Mouse (Mus musculus): ENCODE measurements at regions not wholly inside any gene's neighbourhood (a gene's known extent, or its start where the extent isn't known, plus 50 kb on each side); places are given as distances from the start of the nearest gene placed in this dataset.

- no peak for DNase-seq (ENCODE audit: low read depth, low spot score)
- 64% methylated on average over 4 of the region's 4 CpGs for WGBS
These were observed 229.8 kb downstream of the Trib2 start for GRCm38 (mm10) chr12:15586706-15587442.

GRCm38 (mm10) chr12:15585845-15586244, 230.9 kb downstream of the Trib2 start:
- WGBS: 73% methylated on average over 1 of the region's 1 CpGs
- no peak for DNase-seq (ENCODE audit: low read depth, low spot score)

DNA sequence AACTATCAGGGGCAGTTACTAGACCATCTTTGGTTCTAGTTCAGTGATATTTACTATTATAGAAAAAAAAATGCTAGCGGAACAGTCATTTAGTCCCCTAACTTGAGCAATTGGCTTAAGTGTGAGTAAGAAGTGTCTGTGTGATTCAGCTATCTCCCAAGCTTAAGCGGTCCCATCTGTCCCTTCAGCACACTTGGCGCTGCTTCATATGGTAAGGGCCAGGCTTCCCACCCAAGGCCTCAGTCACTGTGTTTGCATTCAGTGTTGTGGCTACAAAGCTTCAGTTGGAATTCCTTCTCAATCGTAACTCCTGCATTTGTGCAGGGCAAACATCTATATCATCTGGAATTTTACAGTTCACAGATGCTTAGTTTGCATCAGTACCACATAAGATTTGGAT, 232.0 kb downstream of the Trib2 start:
- WGBS: 88% methylated on average over 4 of the region's 4 CpGs
- no peak for DNase-seq (ENCODE audit: low read depth, low spot score)

- WGBS: 15% methylated on average over 4 of the region's 4 CpGs
- peak; percentile 33 for DNase-seq (ENCODE audit: low read depth, low spot score)
These were observed 250.0 kb downstream of the Trib2 start for GRCm38 (mm10) chr12:15566785-15567109.

DNA sequence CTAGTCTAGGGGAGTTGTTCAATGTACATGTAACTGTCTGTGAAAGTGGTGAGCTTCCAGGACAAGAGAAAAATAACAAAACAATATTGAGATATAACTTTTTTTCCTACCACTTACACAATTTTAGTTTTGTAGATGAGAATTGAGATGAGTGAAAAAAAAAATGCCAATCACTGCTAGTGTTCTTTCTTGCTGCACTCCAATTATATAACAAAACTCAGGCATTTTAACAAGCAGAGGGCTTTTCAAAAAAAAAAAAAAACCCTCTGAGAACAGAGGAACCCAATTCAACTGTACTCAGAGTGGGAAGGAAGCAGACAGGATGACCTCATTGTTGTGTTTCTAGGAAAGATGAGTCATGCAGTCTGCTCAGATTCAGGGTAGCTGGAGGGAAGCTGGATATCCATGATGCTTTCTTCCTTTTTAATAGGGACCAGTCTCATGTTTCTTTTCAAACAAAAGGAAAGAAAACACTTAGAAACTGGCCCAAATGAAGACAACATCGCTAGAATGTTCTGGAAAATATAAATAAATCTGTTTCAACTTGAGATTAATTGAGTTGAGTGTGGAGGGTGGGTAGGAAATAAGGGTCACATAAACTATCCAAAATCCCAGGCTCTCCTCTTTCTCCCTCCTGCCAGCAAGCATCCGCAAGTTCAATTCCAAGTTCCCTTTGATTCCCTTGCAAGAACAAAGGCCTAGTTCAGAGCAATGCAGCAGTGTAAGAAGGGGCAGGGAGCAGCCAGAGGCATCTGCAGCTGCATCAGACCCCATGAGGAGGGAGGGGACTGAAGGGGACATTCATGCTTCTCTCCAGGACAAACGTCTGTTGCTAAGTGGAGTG, 250.6 kb downstream of the Trib2 start:
- DNase-seq (ENCODE audit: low read depth, low spot score): no peak

GRCm38 (mm10) chr12:15562826-15563225, 253.9 kb downstream of the Trib2 start:
- 74% methylated on average over 4 of the region's 4 CpGs for WGBS
- DNase-seq (ENCODE audit: low read depth, low spot score): no peak

More for the DNA sequence above, 250.6 kb downstream of the Trib2 start:
- 17% methylated on average over 3 of the region's 3 CpGs for WGBS

- WGBS: 90% methylated on average over 6 of the region's 6 CpGs
- no peak for DNase-seq (ENCODE audit: low read depth, low spot score)
These were observed 261.3 kb downstream of the Trib2 start for GRCm38 (mm10) chr12:15555471-15555870.

DNA sequence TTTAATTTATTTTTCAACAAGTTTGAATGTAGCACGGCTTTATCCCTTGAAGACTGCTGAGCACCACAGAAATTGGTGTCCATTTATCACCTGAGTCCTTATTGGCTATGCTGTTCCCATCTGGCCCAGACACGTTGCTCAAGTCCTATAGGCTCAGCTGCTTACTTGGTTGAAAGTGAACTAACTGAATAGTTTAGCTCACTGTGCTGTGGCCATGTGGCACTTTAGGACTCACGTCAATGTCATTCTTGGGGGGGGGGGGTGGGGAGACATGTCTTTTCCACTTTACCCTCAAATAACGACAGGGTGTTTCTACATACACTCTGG, 263.1 kb downstream of the Trib2 start:
- 81% methylated on average over 4 of the region's 4 CpGs for WGBS
- no peak for DNase-seq (ENCODE audit: low read depth, low spot score)

DNA sequence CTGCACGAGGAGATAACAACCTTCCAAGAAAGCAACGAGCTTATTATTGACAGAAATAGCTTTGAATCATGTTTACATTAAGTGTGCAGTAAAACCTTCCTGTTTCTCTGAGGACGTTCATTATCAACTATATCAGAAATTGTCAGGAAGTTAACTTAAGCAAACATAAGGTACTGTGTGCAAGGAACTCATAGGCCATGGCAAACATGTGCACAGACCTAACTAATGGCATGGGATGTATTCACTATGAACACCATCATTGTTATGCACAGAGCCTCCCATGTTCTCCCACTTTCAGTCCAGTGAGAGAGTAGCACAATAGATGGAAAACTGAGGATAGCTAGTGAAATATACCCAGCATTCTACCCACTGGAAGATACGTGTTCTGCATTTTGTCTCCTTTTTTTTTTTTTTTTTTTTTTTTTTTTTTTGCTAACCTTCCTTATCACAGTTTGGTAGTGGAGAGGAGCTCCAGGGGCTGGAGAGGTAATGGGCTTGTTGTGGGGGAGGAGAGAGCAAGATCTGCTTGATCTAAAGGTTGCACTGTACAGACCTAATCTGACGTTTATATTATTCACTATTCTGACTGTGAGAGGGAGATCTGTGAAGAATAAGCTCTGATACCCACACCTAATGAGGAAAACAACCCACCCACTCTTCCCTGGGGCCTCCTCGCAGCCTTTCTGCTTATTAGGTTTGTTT, 263.6 kb downstream of the Trib2 start:
- DNase-seq (ENCODE audit: low read depth, low spot score): no peak
- WGBS: 38% methylated on average over 6 of the region's 6 CpGs

- 41% methylated on average over 2 of the region's 2 CpGs for WGBS
- no peak for DNase-seq (ENCODE audit: low read depth, low spot score)
These were observed 264.5 kb downstream of the Trib2 start for GRCm38 (mm10) chr12:15552210-15552609.

- no peak for DNase-seq (ENCODE audit: low read depth, low spot score)
- 61% methylated on average over 4 of the region's 4 CpGs for WGBS
These were observed 265.3 kb downstream of the Trib2 start for GRCm38 (mm10) chr12:15551281-15551900.

- 11% methylated on average over 1 of the region's 1 CpGs for WGBS
- peak; percentile 67 for DNase-seq (ENCODE audit: low read depth, low spot score)
These were observed 272.4 kb downstream of the Trib2 start for GRCm38 (mm10) chr12:15544351-15544750.

- WGBS: 69% methylated on average over 2 of the region's 2 CpGs
- no peak for DNase-seq (ENCODE audit: low read depth, low spot score)
These were observed 274.2 kb downstream of the Trib2 start for GRCm38 (mm10) chr12:15542486-15542885.

- WGBS: 87% methylated on average over 8 of the region's 8 CpGs
- no peak for DNase-seq (ENCODE audit: low read depth, low spot score)
These were observed 279.8 kb downstream of the Trib2 start for GRCm38 (mm10) chr12:15536852-15537368.

GRCm38 (mm10) chr12:15536247-15536646, 280.5 kb downstream of the Trib2 start:
- DNase-seq (ENCODE audit: low read depth, low spot score): no peak
- WGBS: 91% methylated on average over 5 of the region's 5 CpGs

- peak; percentile 29 for DNase-seq (ENCODE audit: low read depth, low spot score)
- under 1% methylated on average over 6 of the region's 6 CpGs for WGBS
These were observed 280.9 kb downstream of the Trib2 start for GRCm38 (mm10) chr12:15535822-15536221.

DNA sequence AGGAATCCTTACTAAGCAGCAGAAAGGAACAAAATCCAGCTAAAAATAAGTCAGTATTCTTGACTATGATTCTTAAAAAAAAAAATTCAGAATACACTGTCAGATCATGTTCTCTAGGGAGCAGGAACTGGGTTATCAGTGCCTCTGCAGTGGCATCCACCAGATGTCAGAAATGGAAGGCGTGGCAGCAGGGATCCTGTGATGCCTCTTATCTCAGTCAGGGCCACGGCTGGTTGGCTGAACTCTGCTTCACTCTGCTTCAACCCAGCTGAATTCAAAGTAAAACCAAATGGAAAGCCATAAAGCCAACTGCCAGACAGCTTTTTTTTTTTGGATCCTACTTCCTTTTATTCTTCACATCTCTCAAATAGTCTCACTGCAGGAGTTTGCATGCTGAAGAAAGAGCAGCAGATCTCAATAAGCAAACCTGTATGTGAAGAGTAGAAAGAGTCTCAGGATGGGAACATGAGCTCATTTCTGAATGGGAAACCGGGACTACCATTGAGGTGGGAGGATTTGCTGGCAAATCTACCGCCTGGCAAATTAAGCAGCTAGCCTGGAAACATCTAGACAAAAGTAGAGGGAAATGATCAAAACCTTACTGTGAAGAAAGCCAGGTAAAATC, 295.8 kb downstream of the Trib2 start:
- DNase-seq (ENCODE audit: low read depth, low spot score): no peak
- WGBS: 48% methylated on average over 4 of the region's 4 CpGs

GRCm38 (mm10) chr12:15511994-15512393, 304.7 kb downstream of the Trib2 start:
- 35% methylated on average over 2 of the region's 2 CpGs for WGBS

DNA sequence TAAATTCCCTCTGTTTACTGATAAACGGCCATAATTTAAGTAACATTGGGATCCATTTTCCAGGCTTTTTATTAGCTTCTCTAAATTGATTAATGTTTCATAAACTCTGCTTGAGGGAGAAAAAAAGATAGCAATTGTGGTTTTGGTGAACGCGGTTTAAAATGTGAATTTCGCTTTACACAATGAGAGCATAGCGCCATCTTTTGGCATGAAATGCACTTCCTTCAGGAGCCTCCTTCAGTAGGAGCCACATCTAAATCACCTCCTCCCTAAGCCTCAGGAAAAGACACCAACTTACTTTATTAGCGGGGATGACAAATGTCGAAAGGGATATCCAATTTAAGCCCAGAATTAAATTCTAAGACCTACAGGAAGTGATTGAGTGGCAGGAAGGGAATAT, 309.1 kb downstream of the Trib2 start:
- 28% methylated on average over 7 of the region's 7 CpGs for WGBS
- no peak for DNase-seq (ENCODE audit: low read depth, low spot score)

More at GRCm38 (mm10) chr12:15511994-15512393, 304.7 kb downstream of the Trib2 start:
- no peak for DNase-seq (ENCODE audit: low read depth, low spot score)

Data from large intestine, adult 2 months (tissue).